Mouse (Mus musculus) bone marrow, adult 2 months (tissue): ENCODE results near the gene Dip2a.

Source experiments
- CTCF ChIP-seq: fragments of 200-500 bp; IDR thresholded peaks from 2 replicates; pipeline ENCODE4 v1.5.1; 2011; ENCODE audit warnings: low read length, control low read depth; ENCODE audit not compliant: control insufficient read depth, insufficient read depth
- POLR2A ChIP-seq: fragments of 200-500 bp; IDR thresholded peaks from 2 replicates; pipeline ENCODE4 v1.6.1; 2011; ENCODE audit warnings: low read depth, mild to moderate bottlenecking, control low read depth, low read length, borderline replicate concordance; ENCODE audit not compliant: control insufficient read depth

GRCm38 (mm10) chr10:76306738-76307137 is 38.4 kb downstream of the Dip2a start:
- TF ChIP-seq POLR2A, result no peak
- TF ChIP-seq CTCF, result no peak
